ENCODE assay signal across 21 mouse cellular contexts in genomic region chr10:67299285-67299684, GRCm38 (mm10). TPM values are rescaled to one million over a fixed set of nuclear protein-coding genes. Genes with fewer than 3 reads are reported as not detected.
DNase-seq lines count a peak whose midpoint lies in the region; ATAC-seq lines count a peak whose summit lies in the region.
"Had no signal": no experiment of that assay in that cellular context is flagged by ENCODE, and none has a peak within 500 bp of the region (broad histone marks: within the 10 kb centered on the region; RNA-seq: fewer than 3 reads in every experiment).

No protein-coding gene starts in this region.

- peak; percentile 17 for DNase-seq in ovary, postnatal 14 days (ENCODE audit: low spot score)
- no peak for DNase-seq in ovary, postnatal 10 days (ENCODE audit: low spot score)
- DNase-seq in Muller cell, postnatal 12 days (ENCODE audit: inconsistent ontology term), result peak; percentile 34
- peak; percentile 71 for DNase-seq in adrenal gland, postnatal 14 days
- no peak for DNase-seq in heart, adult 18-20 months
- no peak for DNase-seq in B cell, adult 2 months
- DNase-seq: cerebellum, adult 18-20 months; kidney, adult 2 months; kidney, postnatal 10 days; layer of hippocampus, postnatal 36 days; left cerebral cortex, postnatal 4 days; lung, embryonic 14.5 days; lung, postnatal 36 days; right cerebral cortex, adult 18-20 months had no signal

- no peak for ATAC-seq in erythroid progenitor cell, adult 5-6 weeks (replicated peaks; ENCODE audit: low FRiP score, poor library complexity, severe bottlenecking)
- ATAC-seq: activated CD4-positive, CD25-positive, alpha-beta regulatory T cell, adult 4 months; forebrain, embryonic 16.5 days; inflammation-experienced regulatory T-cells, adult 6 months; liver, embryonic 12.5 days; midbrain, embryonic 16.5 days; Patski had no signal

RNA-seq across cellular contexts. Expression of gene Nrbf2, which starts 14.2 kb away (rescaled TPM):
- 17.5 and 21.8 TPM in 2 replicates for total RNA-seq in adrenal gland, postnatal 14 days (2021)
- 1 to 10 TPM; 6.8 to 6.9 TPM for total RNA-seq in heart, adult 18-20 months (2021)
- total RNA-seq in erythroid progenitor cell, adult 5-6 weeks (2015; ENCODE audit: low replicate concordance), result 10.1 and 27.2 TPM in 2 replicates
- total RNA-seq in erythroid progenitor cell, adult 5-6 weeks (2017; ENCODE audit: low replicate concordance), result 2.8 and 18.2 TPM in 2 replicates

Comparison
In these comparisons a context has a peak if more than half of its experiments do, and no peak if none do; other contexts are left out.
1. DNase-seq: peak in ovary, postnatal 14 days (single experiment), Muller cell, postnatal 12 days (single experiment) and adrenal gland, postnatal 14 days (single experiment); none in ovary, postnatal 10 days (single experiment), heart, adult 18-20 months (0 of 2) and B cell, adult 2 months (0 of 2).